Mouse (Mus musculus): ENCODE data around the gene Susd1. TPM values are rescaled to one million over a fixed set of nuclear protein-coding genes. Genes with fewer than 3 reads are reported as not detected.

The Susd1 gene
- polyA plus RNA-seq, 1 experiment = 25.4 TPM

DNA sequence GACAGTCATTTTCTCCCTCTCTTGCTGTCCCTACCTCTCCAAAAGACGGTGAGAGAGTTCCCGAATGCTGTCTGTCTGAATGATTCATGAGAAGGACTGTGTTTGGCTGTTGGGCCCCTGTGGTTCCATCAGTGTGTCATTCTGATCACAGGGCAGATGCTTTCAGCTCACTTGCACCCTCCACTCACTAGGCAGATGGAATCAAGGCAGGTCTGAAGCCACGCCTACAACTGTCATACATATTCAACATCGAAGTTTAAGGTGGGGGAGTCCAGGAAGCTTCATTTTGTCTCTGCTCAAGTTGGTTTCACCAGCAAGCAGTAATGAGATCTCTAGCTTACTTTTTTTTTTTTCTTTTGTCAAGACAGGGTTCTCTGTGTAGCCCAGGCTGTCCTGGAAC, 104.2 kb downstream of the Susd1 start:
- H3K4me1 ChIP-seq (ENCODE audit: control insufficient read depth, insufficient read depth, insufficient read length) = peaks cover 71% of the 10 kb centered on the region
- H3K27ac ChIP-seq (ENCODE audit: insufficient read depth, low read length) = peak overlapping the region; percentile 98
- 58% methylated on average over 4 of the region's 4 CpGs for WGBS
- no peak overlapping the region for H3K4me3 ChIP-seq (ENCODE audit: extremely low read depth, insufficient read depth, insufficient read length)
- peaks cover 5% of the 10 kb centered on the region for H3K36me3 ChIP-seq (ENCODE audit: control insufficient read depth, insufficient read depth, low read length)
- TF ChIP-seq CTCF (IDR thresholded peaks at IDR 0.05; ENCODE audit: extremely low read depth, insufficient read depth, insufficient read length, insufficient replicate concordance) (no peak), POLR2A (IDR thresholded peaks at IDR 0.05; ENCODE audit: low read depth, low read length) (no peak; the same call in 1 of the 2 replicates)
- peak in 1 of 2 experiments; percentile 58 for DNase-seq (ENCODE audit: low read depth in 1 of 2, low spot score in 2 of 2)
- H3K27me3 ChIP-seq (ENCODE audit: control insufficient read depth, insufficient read depth, low read length) = no peaks in the 10 kb centered on the region

DNA sequence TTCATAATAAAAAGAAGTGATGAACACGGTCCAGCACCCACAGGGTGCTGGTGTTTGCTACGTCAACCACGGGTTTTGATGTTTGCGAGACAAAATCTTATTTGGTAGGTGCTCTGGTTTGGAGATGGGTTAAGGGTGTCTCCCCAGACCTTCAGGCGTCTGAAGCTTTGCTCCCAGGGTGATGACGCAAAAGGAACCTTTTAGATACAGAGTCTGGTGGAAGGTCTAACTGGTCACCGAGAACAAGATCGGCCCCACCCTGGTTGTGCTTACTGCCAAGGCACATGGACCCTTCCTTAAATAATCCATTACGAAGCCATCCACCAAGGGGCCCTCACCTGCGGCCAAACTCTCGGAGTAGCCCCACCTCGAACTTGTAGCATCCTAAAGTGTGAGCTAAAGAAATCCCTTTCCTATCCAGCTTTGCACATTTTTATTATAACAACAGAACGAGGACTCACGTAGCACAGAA, 105.0 kb downstream of the Susd1 start:
- Histone ChIP-seq H3K4me3 (ENCODE audit: extremely low read depth, insufficient read depth, insufficient read length) (no peak overlapping the region), H3K4me1 (ENCODE audit: control insufficient read depth, insufficient read depth, insufficient read length) (peaks cover 64% of the 10 kb centered on the region), H3K27me3 (ENCODE audit: control insufficient read depth, insufficient read depth, low read length) (no peaks in the 10 kb centered on the region), H3K27ac (ENCODE audit: insufficient read depth, low read length) (peak overlapping the region; percentile 98), H3K36me3 (ENCODE audit: control insufficient read depth, insufficient read depth, low read length) (peaks cover 5% of the 10 kb centered on the region)
- 77% methylated on average over 14 of the region's 14 CpGs for WGBS
- TF ChIP-seq POLR2A (IDR thresholded peaks at IDR 0.05; ENCODE audit: low read depth, low read length) (no peak), CTCF (IDR thresholded peaks at IDR 0.05; ENCODE audit: extremely low read depth, insufficient read depth, insufficient read length, insufficient replicate concordance) (no peak)
- DNase-seq (ENCODE audit: low read depth in 1 of 2, low spot score in 2 of 2) = no peak

DNA sequence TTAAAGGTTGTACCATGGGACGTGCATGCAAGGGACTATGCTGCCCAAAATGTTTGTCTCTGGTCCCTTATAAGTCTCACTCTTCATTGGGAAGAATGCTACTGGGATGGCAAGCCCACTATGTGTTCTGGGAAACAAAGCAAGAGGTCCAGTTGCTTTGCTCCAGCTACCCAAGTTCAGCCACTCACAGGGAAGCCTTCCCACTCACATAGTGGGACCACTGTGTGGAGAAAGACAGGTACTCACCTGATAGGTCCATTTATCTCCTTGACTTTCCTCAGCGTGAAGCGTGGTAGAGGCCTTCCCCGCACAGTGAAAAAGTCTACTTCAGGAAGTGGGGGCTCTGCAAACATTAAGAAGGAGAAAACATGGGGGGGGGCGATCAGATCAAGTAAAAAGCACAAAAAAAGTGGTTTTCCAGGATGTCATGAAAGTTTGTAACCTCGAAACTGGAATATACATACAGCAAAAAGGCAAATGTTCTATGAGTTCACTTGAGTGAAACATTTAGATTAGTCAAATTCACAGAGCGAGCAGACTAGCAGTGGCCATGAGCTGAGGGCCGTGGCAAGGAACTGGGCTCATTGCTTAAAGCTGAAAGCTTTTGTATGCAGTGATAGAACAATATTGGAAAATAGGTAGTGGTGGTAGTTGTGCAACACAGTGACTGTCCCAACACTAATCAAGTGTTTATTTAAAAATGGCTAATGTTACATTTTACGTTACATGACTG, 105.6 kb downstream of the Susd1 start:
- WGBS = 61% methylated on average over 9 of the region's 9 CpGs
- no peaks in the 10 kb centered on the region for H3K27me3 ChIP-seq (ENCODE audit: control insufficient read depth, insufficient read depth, low read length)
- peaks cover 60% of the 10 kb centered on the region for H3K4me1 ChIP-seq (ENCODE audit: control insufficient read depth, insufficient read depth, insufficient read length)
- H3K4me3 ChIP-seq (ENCODE audit: extremely low read depth, insufficient read depth, insufficient read length) = no peak overlapping the region
- DNase-seq (ENCODE audit: low read depth in 1 of 2, low spot score in 2 of 2) = no peak
- H3K27ac ChIP-seq (ENCODE audit: insufficient read depth, low read length) = peak overlapping the region; percentile 98
- H3K36me3 ChIP-seq (ENCODE audit: control insufficient read depth, insufficient read depth, low read length) = peaks cover 5% of the 10 kb centered on the region
- TF ChIP-seq POLR2A (IDR thresholded peaks at IDR 0.05; ENCODE audit: low read depth, low read length) (no peak), CTCF (IDR thresholded peaks at IDR 0.05; ENCODE audit: extremely low read depth, insufficient read depth, insufficient read length, insufficient replicate concordance) (no peak)

DNA sequence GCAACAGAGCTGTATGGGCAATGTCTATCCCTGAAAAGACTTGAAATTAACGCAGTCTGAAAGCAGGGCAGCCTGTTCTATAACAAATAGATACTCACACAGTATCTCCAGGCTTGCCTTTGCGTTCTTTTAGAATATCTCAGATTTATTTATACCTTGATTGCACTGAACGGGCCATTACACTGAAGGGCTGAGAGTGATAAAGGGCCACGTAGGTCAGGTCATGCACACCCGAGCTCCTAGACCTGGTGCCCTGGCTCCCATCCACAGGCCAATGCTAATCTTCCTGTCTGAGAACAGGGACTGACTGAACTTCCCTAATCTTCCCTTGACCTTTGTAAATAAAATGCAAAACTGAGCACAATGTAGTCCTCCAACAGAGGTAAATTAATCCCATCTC, 106.3 kb downstream of the Susd1 start:
- no peaks in the 10 kb centered on the region for H3K27me3 ChIP-seq (ENCODE audit: control insufficient read depth, insufficient read depth, low read length)
- peak overlapping the region; percentile 98 for H3K27ac ChIP-seq (ENCODE audit: insufficient read depth, low read length)
- H3K4me3 ChIP-seq (ENCODE audit: extremely low read depth, insufficient read depth, insufficient read length) = no peak overlapping the region
- 31% methylated on average over 5 of the region's 5 CpGs for WGBS
- H3K36me3 ChIP-seq (ENCODE audit: control insufficient read depth, insufficient read depth, low read length) = peaks cover 5% of the 10 kb centered on the region
- DNase-seq (ENCODE audit: low read depth in 1 of 2, low spot score in 2 of 2) = no peak
- peaks cover 55% of the 10 kb centered on the region for H3K4me1 ChIP-seq (ENCODE audit: control insufficient read depth, insufficient read depth, insufficient read length)
- TF ChIP-seq POLR2A (IDR thresholded peaks at IDR 0.05; ENCODE audit: low read depth, low read length) (no peak), CTCF (IDR thresholded peaks at IDR 0.05; ENCODE audit: extremely low read depth, insufficient read depth, insufficient read length, insufficient replicate concordance) (no peak)

DNA sequence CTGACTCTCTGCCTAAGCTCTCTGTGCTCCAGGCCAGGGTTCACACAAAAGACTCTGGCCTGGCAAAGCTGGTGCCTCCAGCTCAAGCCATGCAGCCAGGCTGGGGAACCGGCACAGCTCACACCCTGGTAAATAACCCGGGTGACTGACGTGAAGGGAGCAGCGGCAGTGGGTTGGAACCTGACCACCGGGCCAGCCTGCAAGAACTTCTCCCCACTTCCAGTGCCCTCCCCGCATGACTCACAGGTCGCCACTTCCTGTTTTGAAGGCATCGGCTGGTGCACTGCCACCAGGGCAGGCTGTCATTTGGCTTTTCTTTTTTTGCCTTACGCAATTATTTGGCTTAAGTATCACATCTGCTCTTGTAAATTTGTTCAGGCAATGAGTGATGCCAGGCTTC, 106.8 kb downstream of the Susd1 start:
- H3K4me1 ChIP-seq (ENCODE audit: control insufficient read depth, insufficient read depth, insufficient read length) = peaks cover 51% of the 10 kb centered on the region
- 1% methylated on average over 9 of the region's 9 CpGs for WGBS
- H3K36me3 ChIP-seq (ENCODE audit: control insufficient read depth, insufficient read depth, low read length) = peaks cover 5% of the 10 kb centered on the region
- H3K27ac ChIP-seq (ENCODE audit: insufficient read depth, low read length) = peak overlapping the region; percentile 98
- no peak for TF ChIP-seq CTCF (IDR thresholded peaks at IDR 0.05; ENCODE audit: extremely low read depth, insufficient read depth, insufficient read length, insufficient replicate concordance)
- TF ChIP-seq POLR2A (IDR thresholded peaks at IDR 0.05; ENCODE audit: low read depth, low read length) = peak; percentile 93
- H3K4me3 ChIP-seq (ENCODE audit: extremely low read depth, insufficient read depth, insufficient read length) = peak overlapping the region; percentile 19; the same call in 1 of the 2 replicates
- no peaks in the 10 kb centered on the region for H3K27me3 ChIP-seq (ENCODE audit: control insufficient read depth, insufficient read depth, low read length)
- peak; percentile 90 to 95 for DNase-seq (ENCODE audit: low read depth in 1 of 2, low spot score in 2 of 2)

DNA sequence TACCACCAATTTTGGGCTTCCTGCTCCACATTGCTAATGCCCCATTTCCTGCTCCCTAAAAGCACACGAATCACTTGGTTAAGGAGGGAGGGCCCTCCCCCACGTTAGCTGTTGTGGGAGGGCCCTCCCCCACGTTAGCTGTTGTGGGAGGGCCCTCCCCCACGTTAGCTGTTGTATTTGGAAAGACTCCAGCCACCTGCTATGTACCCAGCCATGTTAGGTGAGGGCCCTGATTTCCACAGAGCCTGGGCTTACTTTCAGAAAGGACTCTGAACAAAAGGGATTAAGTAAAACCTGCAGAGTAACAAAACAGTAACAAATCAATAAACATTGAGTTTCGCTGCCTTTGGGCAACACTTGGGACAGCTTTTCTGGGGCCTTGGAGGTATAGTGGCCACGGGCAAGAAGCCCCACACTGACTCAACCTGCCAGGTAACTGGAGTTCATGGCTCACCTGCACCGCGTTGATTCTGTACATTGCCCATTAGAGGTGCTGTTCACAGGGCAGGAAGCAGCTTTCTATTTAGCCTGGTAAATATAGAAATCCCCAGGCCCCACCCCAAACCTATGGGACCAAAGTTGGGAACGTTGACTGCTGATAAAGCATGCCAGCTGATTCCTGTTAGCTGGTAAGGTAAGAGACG, 107.3 kb downstream of the Susd1 start:
- 9% methylated on average over 10 of the region's 10 CpGs for WGBS
- peak overlapping the region; percentile 19; the same call in 1 of the 2 replicates for H3K4me3 ChIP-seq (ENCODE audit: extremely low read depth, insufficient read depth, insufficient read length)
- peaks cover 45% of the 10 kb centered on the region for H3K4me1 ChIP-seq (ENCODE audit: control insufficient read depth, insufficient read depth, insufficient read length)
- no peak for DNase-seq (ENCODE audit: low read depth in 1 of 2, low spot score in 2 of 2)
- peak overlapping the region; percentile 98 for H3K27ac ChIP-seq (ENCODE audit: insufficient read depth, low read length)
- TF ChIP-seq POLR2A (IDR thresholded peaks at IDR 0.05; ENCODE audit: low read depth, low read length) (no peak; the same call in 1 of the 2 replicates), CTCF (IDR thresholded peaks at IDR 0.05; ENCODE audit: extremely low read depth, insufficient read depth, insufficient read length, insufficient replicate concordance) (no peak)
- peaks cover 5% of the 10 kb centered on the region for H3K36me3 ChIP-seq (ENCODE audit: control insufficient read depth, insufficient read depth, low read length)
- no peaks in the 10 kb centered on the region for H3K27me3 ChIP-seq (ENCODE audit: control insufficient read depth, insufficient read depth, low read length)

Measured in spleen, adult 2 months (tissue).